Mouse (Mus musculus) MEL (cell line): ENCODE data around the gene Gm10642. TPM values are rescaled to one million over a fixed set of nuclear protein-coding genes. Genes with fewer than 3 reads are reported as not detected.

Source experiments
- DNase-seq: peaks from one replicate; pipeline ENCODE4 v3.0.0; 2011; ENCODE audit warnings: low read depth, low spot score
- H3K27ac ChIP-seq: 2 replicates; pipeline ENCODE4 v1.5.1; 2012; ENCODE audit warnings: low read depth, mild to moderate bottlenecking, control low read depth, low read length, moderate library complexity; ENCODE audit not compliant: control insufficient read depth
- H3K27me3 ChIP-seq, 2 experiments: fragments of 150-350 bp in 1 of 2; sonication (generic) in 1 of 2; 2 replicates each; pipeline ENCODE4 v1.6.1; 2012; ENCODE audit warnings: low read length in 2 of 2, mild to moderate bottlenecking in 2 of 2, improper control_type of control experiment in 1 of 2, moderate library complexity in 1 of 2; ENCODE audit not compliant: insufficient read depth in 2 of 2, control insufficient read depth in 1 of 2
- H3K36me3 ChIP-seq, 2 experiments: 2 replicates each; pipeline ENCODE4 v1.6.1; 2012 to 2014; ENCODE audit warnings: low read length in 2 of 2, improper control_type of control experiment in 1 of 2, inconsistent platforms in 1 of 2, mild to moderate bottlenecking in 1 of 2; ENCODE audit not compliant: insufficient read depth in 2 of 2, control insufficient read depth in 1 of 2
- H3K4me1 ChIP-seq, 2 experiments: fragments of 150-350 bp in 1 of 2; sonication (generic) in 1 of 2; 2 replicates each; pipeline ENCODE4 v1.6.1; 2012; ENCODE audit warnings: low read length in 2 of 2, improper control_type of control experiment in 1 of 2, mild to moderate bottlenecking in 1 of 2; ENCODE audit not compliant: insufficient read depth in 2 of 2, control insufficient read depth in 1 of 2
- H3K4me3 ChIP-seq, 2 experiments: fragments of 150-350 bp in 1 of 2; sonication (generic) in 1 of 2; 2 replicates each; pipeline ENCODE4 v1.5.1; 2012; ENCODE audit warnings: low read depth in 2 of 2, low read length in 2 of 2, mild to moderate bottlenecking in 2 of 2, moderate library complexity in 2 of 2, control low read depth in 1 of 2, improper control_type of control experiment in 1 of 2; ENCODE audit not compliant: control insufficient read depth in 1 of 2, insufficient read depth in 1 of 2
- H3K79me2 ChIP-seq: 2 replicates; pipeline ENCODE4 v1.6.1; 2012; ENCODE audit warnings: mild to moderate bottlenecking, low read length, moderate library complexity; ENCODE audit not compliant: control insufficient read depth, poor library complexity, insufficient read depth
- H3K9ac ChIP-seq: 2 replicates; pipeline ENCODE4 v1.6.1; 2012; ENCODE audit warnings: low read depth, mild to moderate bottlenecking, control low read depth, low read length, moderate library complexity; ENCODE audit not compliant: control insufficient read depth, poor library complexity, severe bottlenecking
- H3K9me3 ChIP-seq: fragments of 150-350 bp; sonication (generic); replicated peaks from 2 replicates; pipeline ENCODE4 v1.6.1; 2012; ENCODE audit warnings: mild to moderate bottlenecking, low read length, improper control_type of control experiment, moderate library complexity; ENCODE audit not compliant: insufficient read depth
- BHLHE40 ChIP-seq: IDR thresholded peaks from 2 replicates; pipeline ENCODE4 v1.6.1; 2012; ENCODE audit warnings: low read depth, mild to moderate bottlenecking, inconsistent platforms, low read length, improper control_type of control experiment, borderline replicate concordance
- ELF1 ChIP-seq: IDR thresholded peaks from 2 replicates; pipeline ENCODE4 v1.6.1; 2014; ENCODE audit warnings: low read depth, mild to moderate bottlenecking, inconsistent platforms, low read length, improper control_type of control experiment, moderate library complexity
- EP300 ChIP-seq, 2 experiments: IDR thresholded peaks; 2 replicates each; pipeline ENCODE4 v1.6.1; 2011; ENCODE audit warnings: improper control_type of control experiment in 2 of 2, low read length in 2 of 2, low read depth in 1 of 2, mild to moderate bottlenecking in 1 of 2
- ETS1 ChIP-seq: IDR thresholded peaks from 2 replicates; pipeline ENCODE4 v1.6.1; 2012; ENCODE audit warnings: low read depth, mild to moderate bottlenecking, inconsistent platforms, low read length, improper control_type of control experiment, moderate library complexity
- GATA1 ChIP-seq: IDR thresholded peaks from 2 replicates; pipeline ENCODE4 v1.6.1; 2011; ENCODE audit warnings: low read depth, low read length, improper control_type of control experiment
- HCFC1 ChIP-seq: IDR thresholded peaks from 2 replicates; pipeline ENCODE4 v1.6.1; 2012; ENCODE audit warnings: low read depth, mild to moderate bottlenecking, inconsistent platforms, low read length, improper control_type of control experiment, moderate library complexity
- JUND ChIP-seq: IDR thresholded peaks from 2 replicates; pipeline ENCODE4 v1.6.1; 2011; ENCODE audit warnings: low read depth, mild to moderate bottlenecking, improper control_type of control experiment, low read length
- MAFK ChIP-seq: IDR thresholded peaks from 2 replicates; pipeline ENCODE4 v1.6.1; 2011; ENCODE audit warnings: low read depth, mild to moderate bottlenecking, low read length, improper control_type of control experiment, borderline replicate concordance
- MAX ChIP-seq: IDR thresholded peaks from 2 replicates; pipeline ENCODE4 v1.6.1; 2011; ENCODE audit warnings: low read length, improper control_type of control experiment
- MEF2A ChIP-seq: IDR thresholded peaks from 2 replicates; pipeline ENCODE4 v1.6.1; 2014; ENCODE audit warnings: low read depth, mild to moderate bottlenecking, inconsistent platforms, low read length, improper control_type of control experiment; ENCODE audit not compliant: poor library complexity, insufficient replicate concordance, severe bottlenecking; ENCODE audit errors: extremely low read depth
- MXI1 ChIP-seq: IDR thresholded peaks from 2 replicates; pipeline ENCODE4 v1.6.1; 2011; ENCODE audit warnings: mild to moderate bottlenecking, low read depth, low read length, improper control_type of control experiment
- MYC ChIP-seq: IDR thresholded peaks from 2 replicates; pipeline ENCODE4 v1.6.1; 2011; ENCODE audit warnings: low read depth, mild to moderate bottlenecking, low read length, improper control_type of control experiment, moderate library complexity
- NRF1 ChIP-seq: IDR thresholded peaks from 2 replicates; pipeline ENCODE4 v1.6.1; 2014; ENCODE audit warnings: low read depth, mild to moderate bottlenecking, inconsistent platforms, low read length, improper control_type of control experiment, moderate library complexity; ENCODE audit not compliant: poor library complexity, insufficient read depth, severe bottlenecking
- RCOR1 ChIP-seq: IDR thresholded peaks from 2 replicates; pipeline ENCODE4 v1.6.1; 2012; ENCODE audit warnings: low read depth, mild to moderate bottlenecking, inconsistent platforms, low read length, improper control_type of control experiment
- SIN3A ChIP-seq: IDR thresholded peaks from 2 replicates; pipeline ENCODE4 v1.6.1; 2012; ENCODE audit warnings: low read length, improper control_type of control experiment, inconsistent platforms
- TAL1 ChIP-seq: IDR thresholded peaks from 2 replicates; pipeline ENCODE4 v1.6.1; 2012; ENCODE audit warnings: mild to moderate bottlenecking, inconsistent platforms, low read length, moderate library complexity, mixed read lengths
- TCF12 ChIP-seq: IDR thresholded peaks from 2 replicates; pipeline ENCODE4 v1.6.1; 2014; ENCODE audit warnings: low read depth, mild to moderate bottlenecking, inconsistent platforms, low read length, improper control_type of control experiment, moderate library complexity
- UBTF ChIP-seq: IDR thresholded peaks from 2 replicates; pipeline ENCODE4 v1.6.1; 2012; ENCODE audit warnings: low read depth, mild to moderate bottlenecking, inconsistent platforms, low read length, improper control_type of control experiment, moderate library complexity, borderline replicate concordance; ENCODE audit not compliant: insufficient read depth
- USF1 ChIP-seq: IDR thresholded peaks from 2 replicates; pipeline ENCODE4 v1.6.1; 2014; ENCODE audit warnings: low read depth, mild to moderate bottlenecking, inconsistent platforms, low read length, improper control_type of control experiment, moderate library complexity
- USF2 ChIP-seq, 2 experiments: IDR thresholded peaks; 2 replicates each; pipeline ENCODE4 v1.6.1; 2011 to 2012; ENCODE audit warnings: improper control_type of control experiment in 2 of 2, low read length in 2 of 2, borderline replicate concordance in 1 of 2, inconsistent platforms in 1 of 2, low read depth in 1 of 2, mild to moderate bottlenecking in 1 of 2; ENCODE audit not compliant: insufficient read depth in 1 of 2
- ZC3H11A ChIP-seq: IDR thresholded peaks from 2 replicates; pipeline ENCODE4 v1.6.1; 2012; ENCODE audit warnings: low read depth, mild to moderate bottlenecking, inconsistent platforms, low read length, improper control_type of control experiment
- ZKSCAN1 ChIP-seq: IDR thresholded peaks from 2 replicates; pipeline ENCODE4 v1.6.1; 2012; ENCODE audit warnings: low read depth, mild to moderate bottlenecking, inconsistent platforms, low read length, improper control_type of control experiment, moderate library complexity
- ZMIZ1 ChIP-seq: IDR thresholded peaks from 2 replicates; pipeline ENCODE4 v1.6.1; 2012; ENCODE audit warnings: low read depth, mild to moderate bottlenecking, inconsistent platforms, low read length, improper control_type of control experiment, moderate library complexity
- polyA plus RNA-seq, 2 experiments: library from polyadenylated mRNA; stranded (reverse) in 1 of 2; unstranded in 1 of 2; fragments of >175 nt in 1 of 2; fragments of >200 nt in 1 of 2; gene quantifications; 2 replicates each; pipeline versions ENCODE4 v1.2.1 to v1.2.4; 2012; ENCODE audit warnings: low replicate concordance in 2 of 2, low read depth in 1 of 2; ENCODE audit not compliant: insufficient read length in 2 of 2, insufficient read depth in 1 of 2, missing spikeins in 1 of 2
- total RNA-seq: library from RNA; depleted of rRNA; stranded (reverse); fragments of 300-350 nt; gene quantifications from 2 replicates; pipeline ENCODE4 v1.2.3, GENCODE M21; 2012

Gene Gm10642
- total and polyA plus RNA-seq, 3 experiments, result 1.3 TPM; not detected in 1

- Histone ChIP-seq H3K4me3 (0 out of 4 replicates have a peak overlapping the region, but pooled peaks of 1 of the 2 experiments have one; percentile 3), H3K36me3 (peaks cover 0 to 21% of the 10 kb centered on the region in 2 experiments; a peak in 2 of 4 replicates), H3K9ac (no peak overlapping the region), H3K4me1 (peaks cover 12 to 24% of the 10 kb centered on the region in 2 experiments), H3K9me3 (no peaks in the 10 kb centered on the region), H3K27ac (no peak overlapping the region), H3K79me2 (no peaks in the 10 kb centered on the region), H3K27me3 (no peaks in the 10 kb centered on the region)
- TF ChIP-seq RCOR1 (no peak), USF1 (no peak), NRF1 (no peak), ZKSCAN1 (no peak), TAL1 (no peak), USF2 (IDR thresholded peaks at IDR 0.05; ENCODE audit: borderline replicate concordance in 1 of 2, insufficient read depth in 1 of 2, low read depth in 1 of 2, low read length in 2 of 2) (no peak), UBTF (no peak), MAFK (peak; percentile 12), MYC (no peak), MEF2A (no peak), ETS1 (peak; percentile 21; the same call in 1 of the 2 replicates), JUND (no peak), EP300 (IDR thresholded peaks at IDR 0.05; ENCODE audit: low read depth in 1 of 2, low read length in 2 of 2) (peak; percentile 23 to 29; a peak in 1 of 4 replicates), BHLHE40 (no peak), ELF1 (no peak)
- DNase-seq, result no peak
Observed at GRCm38 (mm10) chr9:70669197-70669596, 13.1 kb downstream of the Gm10642 start.

GRCm38 (mm10) chr9:70670381-70670780, 14.3 kb downstream of the Gm10642 start:
- peaks cover 0 to 26% of the 10 kb centered on the region in 2 experiments; a peak in 2 of 4 replicates for H3K36me3 ChIP-seq
- no peaks in the 10 kb centered on the region for H3K9me3 ChIP-seq
- TF ChIP-seq GATA1, result peak; percentile 57
- no peak for TF ChIP-seq HCFC1
- peak; percentile 64 for TF ChIP-seq SIN3A
- TF ChIP-seq TCF12, result peak; percentile 60
- TF ChIP-seq MXI1, result peak; percentile 90
- TF ChIP-seq ZMIZ1, result no peak
- TF ChIP-seq MYC, result 0 out of 2 replicates have a peak, but pooled peaks have one; percentile 40
- TF ChIP-seq JUND, result no peak
- no peak for TF ChIP-seq UBTF
- TF ChIP-seq MAX, result peak; percentile 94
- peak; percentile 57 to 58 for TF ChIP-seq EP300 (IDR thresholded peaks at IDR 0.05; ENCODE audit: low read depth in 1 of 2, low read length in 2 of 2)
- TF ChIP-seq ETS1, result peak; percentile 67
- peak; percentile 25; the same call in 1 of the 2 replicates for TF ChIP-seq TAL1
- TF ChIP-seq ZC3H11A, result no peak
- H3K9ac ChIP-seq, result no peak overlapping the region
- H3K4me3 ChIP-seq, result no peak overlapping the region
- H3K79me2 ChIP-seq, result no peaks in the 10 kb centered on the region
- peaks cover 12 to 28% of the 10 kb centered on the region in 2 experiments for H3K4me1 ChIP-seq
- no peaks in the 10 kb centered on the region for H3K27me3 ChIP-seq
- peak; percentile 74 for DNase-seq
- H3K27ac ChIP-seq, result peak overlapping the region; percentile 41
